17 mouse cellular contexts compared by ENCODE assay signal in genomic region chr2:25997716-25998115, GRCm38 (mm10). TPM values are rescaled to one million over a fixed set of nuclear protein-coding genes. Genes with fewer than 3 reads are reported as not detected.
DNase-seq lines count a peak whose midpoint lies in the region; ATAC-seq lines count a peak whose summit lies in the region.
"Had no signal": no experiment of that assay in that cellular context is flagged by ENCODE, and none has a peak within 500 bp of the region (broad histone marks: within the 10 kb centered on the region; RNA-seq: fewer than 3 reads in every experiment).

No protein-coding gene starts in this region.

- peak; percentile 48 for DNase-seq in cerebellum, adult 11-12 months
- peak; percentile 15 for DNase-seq in left cerebral cortex, postnatal 4 days
- DNase-seq in left cerebral cortex, adult 11 months (ENCODE audit: low spot score), result no peak
- DNase-seq in 3T3-L1 (ENCODE audit: low read depth, low spot score), result peak; percentile 63
- DNase-seq in adrenal gland, postnatal 25 days, result peak; percentile 39
- DNase-seq: gastrocnemius, postnatal 10 days; heart, adult 2 months; kidney, adult 8-10 months; kidney, postnatal 4 days; lung, postnatal 10 days; thymus, postnatal 36 days had no signal

- H3K36me3 ChIP-seq in heart, embryonic 12.5 days, result peaks cover 58% of the 10 kb centered on the region

- no peak overlapping the region for H3K27ac ChIP-seq in heart, embryonic 12.5 days (ENCODE audit: poor library complexity, severe bottlenecking)
- H3K27ac ChIP-seq: embryonic facial prominence, embryonic 13.5 days; heart, adult 2 months; hindbrain, embryonic 12.5 days had no signal

- no peaks in the 10 kb centered on the region for H3K9me3 ChIP-seq in heart, embryonic 12.5 days (replicated peaks)
- H3K9me3 ChIP-seq: embryonic facial prominence, embryonic 13.5 days; hindbrain, embryonic 12.5 days had no signal

- no peak overlapping the region for H3K4me3 ChIP-seq in heart, embryonic 12.5 days
- H3K4me3 ChIP-seq: embryonic facial prominence, embryonic 13.5 days; heart, adult 2 months; hindbrain, embryonic 12.5 days had no signal

- H3K4me2 ChIP-seq in heart, embryonic 12.5 days, result no peak overlapping the region
- H3K4me2 ChIP-seq: embryonic facial prominence, embryonic 13.5 days; hindbrain, embryonic 12.5 days had no signal

- H3K27me3 ChIP-seq in heart, embryonic 12.5 days (replicated peaks), result no peaks in the 10 kb centered on the region
- H3K27me3 ChIP-seq: embryonic facial prominence, embryonic 13.5 days; hindbrain, embryonic 12.5 days had no signal

- WGBS in heart, embryonic 12.5 days, result 88% methylated on average over 3 of the region's 3 CpGs

- H3K9ac ChIP-seq in heart, embryonic 12.5 days, result no peak overlapping the region
- H3K9ac ChIP-seq: embryonic facial prominence, embryonic 13.5 days; hindbrain, embryonic 12.5 days; liver, embryonic 14.5 days had no signal

- ATAC-seq in cerebellum, adult (ENCODE audit: insufficient number of reproducible peaks, low FRiP score, low TSS enrichment), result no peak
- ATAC-seq in heart, embryonic 12.5 days (ENCODE audit: insufficient number of reproducible peaks, low FRiP score), result no peak
- ATAC-seq: inflammation-experienced regulatory T-cells, adult 6 months had no signal

- no peaks in the 10 kb centered on the region for H3K4me1 ChIP-seq in heart, embryonic 12.5 days (replicated peaks)
- H3K4me1 ChIP-seq: embryonic facial prominence, embryonic 13.5 days; hindbrain, embryonic 12.5 days had no signal

- intact Hi-C loops in left cerebral cortex, postnatal 4 days (cut with DNase I), result no loop called here

RNA-seq across cellular contexts. Expression of gene Camsap1, which starts 14.6 kb away (rescaled TPM):
- total RNA-seq in left cerebral cortex, postnatal 4 days (2021), result 100 to 1,000 TPM; 195 to 203 TPM
- 30.2 and 37.1 TPM in 2 replicates for total RNA-seq in adrenal gland, postnatal 25 days (2021)
- 17.9 and 22.1 TPM in 2 replicates for polyA plus RNA-seq in heart, embryonic 12.5 days (2016; fragmentation: Nextera tagmentation; extraction: Ambion mirVana)

RNA-seq across cellular contexts. Expression of gene Ubac1, which starts 23.8 kb away (rescaled TPM):
- total RNA-seq in left cerebral cortex, postnatal 4 days (2021), result 10 to 100 TPM; 90.5 to 92.0 TPM
- total RNA-seq in adrenal gland, postnatal 25 days (2021), result 36.5 and 40.0 TPM in 2 replicates
- polyA plus RNA-seq in heart, embryonic 12.5 days (2016; fragmentation: Nextera tagmentation; extraction: Ambion mirVana), result 107 and 111 TPM in 2 replicates
